Mouse (Mus musculus): ENCODE data around the gene Perp.

DNA sequence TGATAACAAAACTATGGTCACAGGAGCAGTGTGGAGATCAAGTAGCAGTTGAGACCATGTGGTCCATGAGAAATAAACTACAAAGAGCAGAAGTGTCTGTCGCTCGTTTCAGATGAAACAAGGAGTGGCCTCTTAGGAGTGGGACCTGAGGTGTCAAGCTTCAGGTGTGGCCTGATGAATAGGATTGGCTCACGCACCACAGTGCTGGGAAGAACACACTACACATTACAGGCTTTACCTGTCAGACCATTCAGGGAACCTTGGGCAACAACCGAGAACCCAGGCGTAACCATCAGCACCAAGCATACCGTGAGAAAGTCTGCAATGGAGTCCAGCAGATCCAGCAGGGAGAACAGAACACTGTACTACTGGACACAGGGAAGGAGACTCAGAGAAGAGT, 33.3 kb downstream of the Perp start:
- TF ChIP-seq POLR2A (IDR thresholded peaks at IDR 0.05; ENCODE audit: extremely low read depth, insufficient read depth, low read length) (no peak), CTCF (IDR thresholded peaks at IDR 0.05; ENCODE audit: low read depth, low read length) (no peak)

All from liver, adult 2 months (tissue).